Mouse (Mus musculus): Measurements from ENCODE around the gene Acsm1. TPM values are rescaled to one million over a fixed set of nuclear protein-coding genes. Genes with fewer than 3 reads are reported as not detected.

The Acsm1 gene
- total and polyA plus RNA-seq, 2 experiments from 2014 or later: 0.05 TPM; not detected in 1

DNA sequence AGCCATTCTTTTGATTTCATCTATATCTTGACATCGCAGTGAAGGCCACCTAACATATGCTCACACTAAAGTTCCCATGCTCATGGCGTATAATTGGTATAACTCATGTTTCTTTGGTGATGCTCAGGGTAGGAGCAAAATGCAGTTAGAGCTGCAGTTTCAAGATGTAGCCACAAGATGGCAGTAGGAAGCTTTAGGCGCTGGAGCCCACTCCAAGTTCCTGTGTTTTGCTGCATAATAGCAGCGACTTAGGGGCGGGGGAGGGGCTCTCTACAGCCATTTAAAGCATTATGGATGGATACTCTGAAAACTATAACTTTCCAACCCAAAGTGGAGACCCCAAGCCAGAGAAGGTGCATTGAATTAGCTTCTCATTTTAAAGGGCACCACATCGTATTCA lies 66.6 kb downstream of the Acsm1 start:
- TF ChIP-seq CTCF (IDR thresholded peaks at IDR 0.05; ENCODE audit: low read depth) (peak; percentile 78), EP300 (IDR thresholded peaks at IDR 0.05; ENCODE audit: low read depth) (no peak)
- H3K36me3 ChIP-seq (replicated peaks; ENCODE audit: control insufficient read depth, insufficient read depth, low read length): no peaks in the 10 kb centered on the region
- no peak overlapping the region for H3K4me2 ChIP-seq (ENCODE audit: low read depth, low read length)
- WGBS: 17% methylated on average over 6 of the region's 6 CpGs
- no peaks in the 10 kb centered on the region for H3K9me3 ChIP-seq (replicated peaks; ENCODE audit: control insufficient read depth, low read length)
- no peak overlapping the region for H3K27ac ChIP-seq (ENCODE audit: low read depth)
- DNase-seq (ENCODE audit: low spot score) (peak; percentile 47), ATAC-seq (ENCODE audit: insufficient read depth, low read depth) (no peak)
- H3K9ac ChIP-seq (replicated peaks; ENCODE audit: low read depth, low read length): no peak overlapping the region
- no peak overlapping the region for H3K4me3 ChIP-seq (ENCODE audit: low read depth, low read length)
- no peaks in the 10 kb centered on the region for H3K4me1 ChIP-seq (ENCODE audit: control insufficient read depth, insufficient read depth)
- H3K27me3 ChIP-seq (ENCODE audit: control insufficient read depth, insufficient read depth, low read length): no peaks in the 10 kb centered on the region

DNA sequence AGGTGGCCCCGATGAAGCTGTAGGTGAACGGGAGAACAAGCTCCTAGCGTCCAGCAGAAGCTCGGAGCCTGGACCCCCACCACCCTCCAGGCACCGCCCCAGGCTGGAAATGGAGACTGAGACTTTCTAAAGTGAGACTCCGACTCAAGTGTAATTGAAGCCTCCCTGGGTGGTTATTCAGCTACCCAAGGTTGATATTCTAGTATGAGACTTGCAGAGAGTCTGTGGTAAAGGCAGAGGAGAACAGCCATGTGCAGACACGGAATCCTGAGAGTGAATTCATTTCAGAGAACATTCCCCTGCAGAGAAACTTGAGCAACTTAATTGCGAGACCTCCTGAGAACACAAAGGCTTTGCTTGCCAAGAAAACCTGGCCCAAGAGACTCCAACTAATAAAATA lies 73.3 kb downstream of the Acsm1 start:
- Histone ChIP-seq H3K4me2 (ENCODE audit: low read depth, low read length) (no peak overlapping the region), H3K9ac (replicated peaks; ENCODE audit: low read depth, low read length) (no peak overlapping the region), H3K27me3 (ENCODE audit: control insufficient read depth, insufficient read depth, low read length) (no peaks in the 10 kb centered on the region), H3K36me3 (replicated peaks; ENCODE audit: control insufficient read depth, insufficient read depth, low read length) (no peaks in the 10 kb centered on the region), H3K4me3 (ENCODE audit: low read depth, low read length) (no peak overlapping the region), H3K4me1 (ENCODE audit: control insufficient read depth, insufficient read depth) (no peaks in the 10 kb centered on the region), H3K27ac (ENCODE audit: low read depth) (no peak overlapping the region), H3K9me3 (replicated peaks; ENCODE audit: control insufficient read depth, low read length) (no peaks in the 10 kb centered on the region)
- no peak for ATAC-seq (ENCODE audit: insufficient read depth, low read depth)
- TF ChIP-seq EP300 (IDR thresholded peaks at IDR 0.05; ENCODE audit: low read depth): no peak
- TF ChIP-seq CTCF (IDR thresholded peaks at IDR 0.05; ENCODE audit: low read depth): no peak
- no peak for DNase-seq (ENCODE audit: low spot score)
- 63% methylated on average over 8 of the region's 8 CpGs for WGBS

DNA sequence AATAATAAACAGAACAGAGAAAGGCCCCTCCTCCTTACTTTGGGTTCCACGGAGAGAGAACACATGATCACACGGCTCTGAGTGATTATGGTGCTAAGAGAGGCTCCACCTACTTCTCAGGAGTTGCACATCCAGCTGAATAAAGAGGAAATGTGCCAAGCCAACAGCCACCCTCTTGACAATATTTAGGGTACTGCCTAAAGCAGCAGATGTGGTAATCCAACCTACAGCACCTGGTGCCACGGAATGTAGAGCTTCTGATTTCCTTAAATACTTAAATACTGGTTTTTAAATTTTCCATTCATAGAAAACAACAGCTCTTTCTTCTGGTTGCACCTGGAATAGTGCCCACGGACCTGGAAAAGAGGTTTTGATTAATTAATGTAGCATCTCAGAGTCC lies 75.9 kb downstream of the Acsm1 start:
- 51% methylated on average over 4 of the region's 4 CpGs for WGBS
- ATAC-seq (ENCODE audit: insufficient read depth, low read depth) (no peak), DNase-seq (ENCODE audit: low spot score) (no peak)
- H3K4me2 ChIP-seq (ENCODE audit: low read depth, low read length): no peak overlapping the region
- no peaks in the 10 kb centered on the region for H3K27me3 ChIP-seq (ENCODE audit: control insufficient read depth, insufficient read depth, low read length)
- no peak overlapping the region for H3K9ac ChIP-seq (replicated peaks; ENCODE audit: low read depth, low read length)
- H3K27ac ChIP-seq (ENCODE audit: low read depth): no peak overlapping the region
- no peak overlapping the region for H3K4me3 ChIP-seq (ENCODE audit: low read depth, low read length)
- no peaks in the 10 kb centered on the region for H3K4me1 ChIP-seq (ENCODE audit: control insufficient read depth, insufficient read depth)
- no peaks in the 10 kb centered on the region for H3K9me3 ChIP-seq (replicated peaks; ENCODE audit: control insufficient read depth, low read length)
- no peaks in the 10 kb centered on the region for H3K36me3 ChIP-seq (replicated peaks; ENCODE audit: control insufficient read depth, insufficient read depth, low read length)
- no peak for TF ChIP-seq CTCF (IDR thresholded peaks at IDR 0.05; ENCODE audit: low read depth)

DNA sequence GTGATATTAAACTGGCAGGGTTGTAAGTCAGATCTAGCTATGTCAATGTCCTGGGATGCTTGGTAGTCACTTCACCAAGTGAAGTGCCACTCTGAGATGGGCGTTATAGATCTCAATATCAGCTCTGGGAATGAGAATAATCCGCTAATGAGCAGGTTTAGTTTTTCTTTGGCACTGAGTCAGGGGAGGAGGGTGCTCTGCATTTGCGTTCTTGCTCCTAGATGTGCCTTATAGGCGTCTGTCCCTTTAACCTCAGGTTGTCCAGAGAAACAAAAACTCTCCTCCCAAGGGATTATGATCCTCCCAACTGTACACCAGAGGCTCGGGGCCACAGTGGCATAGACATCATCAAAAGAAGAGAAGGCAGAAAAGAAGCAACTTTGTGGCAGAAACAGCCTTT lies 82.9 kb downstream of the Acsm1 start, which contains the start of gene Acsm4:
Gene Acsm4 (plus strand): TSS at position 301 of the 400 bp plus-strand sequence.
- Histone ChIP-seq H3K27me3 (ENCODE audit: control insufficient read depth, insufficient read depth, low read length) (no peaks in the 10 kb centered on the region), H3K4me3 (ENCODE audit: low read depth, low read length) (no peak within 1 kb of the TSS), H3K4me1 (ENCODE audit: control insufficient read depth, insufficient read depth) (no peaks in the 10 kb centered on the region), H3K9ac (replicated peaks; ENCODE audit: low read depth, low read length) (no peak within 1 kb of the TSS), H3K27ac (ENCODE audit: low read depth) (no peak within 1 kb of the TSS), H3K4me2 (ENCODE audit: low read depth, low read length) (no peak within 1 kb of the TSS), H3K9me3 (replicated peaks; ENCODE audit: control insufficient read depth, low read length) (no peaks in the 10 kb centered on the region), H3K36me3 (replicated peaks; ENCODE audit: control insufficient read depth, insufficient read depth, low read length) (no peaks in the 10 kb centered on the region)
- ATAC-seq (ENCODE audit: insufficient read depth, low read depth) (no peak), DNase-seq (ENCODE audit: low spot score) (no peak)
- TF ChIP-seq EP300 (IDR thresholded peaks at IDR 0.05; ENCODE audit: low read depth): no peak
- no peak for TF ChIP-seq CTCF (IDR thresholded peaks at IDR 0.05; ENCODE audit: low read depth)
- 63% methylated on average over 5 of the region's 5 CpGs for WGBS

DNA sequence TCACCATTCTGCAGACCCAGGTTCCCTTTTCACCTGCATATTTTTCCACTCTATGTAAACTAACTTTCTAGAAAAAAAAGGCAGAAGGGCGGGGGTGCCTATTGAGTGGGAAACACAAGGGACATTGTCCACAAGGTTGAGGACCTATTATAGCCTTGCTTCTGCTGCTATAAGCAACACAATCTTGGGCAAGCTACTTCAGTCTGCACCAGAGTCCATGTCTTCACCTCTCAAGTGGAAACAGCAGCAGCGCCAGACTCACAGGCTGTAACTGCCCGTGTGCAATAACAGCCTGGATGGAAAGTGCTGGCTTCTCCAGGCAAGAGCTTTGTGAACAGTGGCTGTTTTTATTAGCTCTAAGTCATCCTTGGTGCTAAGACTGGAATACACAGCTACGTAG lies 85.5 kb downstream of the Acsm1 start:
- no peak for ATAC-seq (ENCODE audit: insufficient read depth, low read depth)
- WGBS: 56% methylated on average over 4 of the region's 4 CpGs
- no peaks in the 10 kb centered on the region for H3K36me3 ChIP-seq (replicated peaks; ENCODE audit: control insufficient read depth, insufficient read depth, low read length)
- H3K4me3 ChIP-seq (ENCODE audit: low read depth, low read length): no peak overlapping the region
- H3K27me3 ChIP-seq (ENCODE audit: control insufficient read depth, insufficient read depth, low read length): no peaks in the 10 kb centered on the region
- H3K9ac ChIP-seq (replicated peaks; ENCODE audit: low read depth, low read length): no peak overlapping the region
- H3K4me2 ChIP-seq (ENCODE audit: low read depth, low read length): no peak overlapping the region
- H3K4me1 ChIP-seq (ENCODE audit: control insufficient read depth, insufficient read depth): no peaks in the 10 kb centered on the region
- no peak for TF ChIP-seq CTCF (IDR thresholded peaks at IDR 0.05; ENCODE audit: low read depth)
- no peak for TF ChIP-seq EP300 (IDR thresholded peaks at IDR 0.05; ENCODE audit: low read depth)
- no peaks in the 10 kb centered on the region for H3K9me3 ChIP-seq (replicated peaks; ENCODE audit: control insufficient read depth, low read length)
- no peak overlapping the region for H3K27ac ChIP-seq (ENCODE audit: low read depth)
- no peak for DNase-seq (ENCODE audit: low spot score)

DNA sequence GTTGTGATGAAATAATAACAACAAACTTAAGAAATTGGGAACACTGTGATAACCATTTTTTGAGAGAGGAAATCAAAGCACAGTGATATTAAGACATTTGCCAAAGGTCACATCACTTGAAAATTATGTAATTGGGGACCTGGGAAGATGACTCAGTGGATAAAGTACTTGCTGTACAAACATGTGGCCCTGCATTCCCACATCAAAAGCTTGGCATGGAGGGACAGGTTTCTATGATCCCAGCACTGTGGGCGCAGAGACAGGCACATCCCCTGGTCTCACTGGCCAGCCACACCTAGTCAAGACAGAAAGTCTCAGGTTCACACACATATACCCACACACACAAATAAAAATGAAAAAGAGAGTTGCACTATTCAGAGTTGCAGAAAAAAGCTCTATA lies 88.1 kb downstream of the Acsm1 start:
- Histone ChIP-seq H3K4me3 (ENCODE audit: low read depth, low read length) (no peak overlapping the region), H3K27ac (ENCODE audit: low read depth) (no peak overlapping the region), H3K9ac (replicated peaks; ENCODE audit: low read depth, low read length) (no peak overlapping the region), H3K4me1 (ENCODE audit: control insufficient read depth, insufficient read depth) (no peaks in the 10 kb centered on the region), H3K27me3 (ENCODE audit: control insufficient read depth, insufficient read depth, low read length) (no peaks in the 10 kb centered on the region), H3K9me3 (replicated peaks; ENCODE audit: control insufficient read depth, low read length) (no peaks in the 10 kb centered on the region), H3K36me3 (replicated peaks; ENCODE audit: control insufficient read depth, insufficient read depth, low read length) (no peaks in the 10 kb centered on the region), H3K4me2 (ENCODE audit: low read depth, low read length) (no peak overlapping the region)
- 57% methylated on average over 1 of the region's 1 CpGs for WGBS
- DNase-seq (ENCODE audit: low spot score): no peak
- ATAC-seq (ENCODE audit: insufficient read depth, low read depth): no peak
- TF ChIP-seq EP300 (IDR thresholded peaks at IDR 0.05; ENCODE audit: low read depth) (no peak), CTCF (IDR thresholded peaks at IDR 0.05; ENCODE audit: low read depth) (no peak)

Other genes with a start within 250 kb of the Acsm1 start
- gene Gp2, start 147.7 kb upstream of the Acsm1 start, total RNA-seq (2014; rRNA removed; ENCODE audit: low replicate concordance): not detected in 2 replicates
- 0.65 TPM in 1 of 2 replicates, not detected in the other for gene Gp2, start 147.7 kb upstream of the Acsm1 start, polyA plus RNA-seq (2015; fragmentation: Nextera tagmentation; extraction: Ambion mirVana)
- gene Umod, start 127.7 kb upstream of the Acsm1 start, total RNA-seq (2014; rRNA removed; ENCODE audit: low replicate concordance): not detected in 2 replicates
- not detected in 2 replicates for gene Umod, start 127.7 kb upstream of the Acsm1 start, polyA plus RNA-seq (2015; fragmentation: Nextera tagmentation; extraction: Ambion mirVana)
- gene Acsm5, start 87.6 kb upstream of the Acsm1 start, total RNA-seq (2014; rRNA removed; ENCODE audit: low replicate concordance): not detected in 2 replicates
- gene Acsm5, start 87.6 kb upstream of the Acsm1 start, polyA plus RNA-seq (2015; fragmentation: Nextera tagmentation; extraction: Ambion mirVana): not detected in 2 replicates
- gene Pdilt, start 83.5 kb upstream of the Acsm1 start, total RNA-seq (2014; rRNA removed; ENCODE audit: low replicate concordance): not detected in 2 replicates
- gene Pdilt, start 83.5 kb upstream of the Acsm1 start, polyA plus RNA-seq (2015; fragmentation: Nextera tagmentation; extraction: Ambion mirVana): not detected in 2 replicates
- not detected in 2 replicates for gene Acsm2, start 52.7 kb upstream of the Acsm1 start, total RNA-seq (2014; rRNA removed; ENCODE audit: low replicate concordance)
- gene Acsm2, start 52.7 kb upstream of the Acsm1 start, polyA plus RNA-seq (2015; fragmentation: Nextera tagmentation; extraction: Ambion mirVana): not detected in 2 replicates
- gene Acsm4, start 83.0 kb downstream of the Acsm1 start, total RNA-seq (2014; rRNA removed; ENCODE audit: low replicate concordance): not detected in 2 replicates
- not detected in 2 replicates for gene Acsm4, start 83.0 kb downstream of the Acsm1 start, polyA plus RNA-seq (2015; fragmentation: Nextera tagmentation; extraction: Ambion mirVana)
- 15.8 and 21.1 TPM in 2 replicates for gene Thumpd1, start 113.8 kb downstream of the Acsm1 start, total RNA-seq (2014; rRNA removed; ENCODE audit: low replicate concordance)
- 29.9 and 32.8 TPM in 2 replicates for gene Thumpd1, start 113.8 kb downstream of the Acsm1 start, polyA plus RNA-seq (2015; fragmentation: Nextera tagmentation; extraction: Ambion mirVana)
- gene Acsm3, start 153.9 kb downstream of the Acsm1 start, total RNA-seq (2014; rRNA removed; ENCODE audit: low replicate concordance): 0.08 TPM in 1 of 2 replicates, not detected in the other
- not detected in 2 replicates for gene Acsm3, start 153.9 kb downstream of the Acsm1 start, polyA plus RNA-seq (2015; fragmentation: Nextera tagmentation; extraction: Ambion mirVana)
- gene Rexo5, start 187.0 kb downstream of the Acsm1 start, total RNA-seq (2014; rRNA removed; ENCODE audit: low replicate concordance): 3.5 and 7.4 TPM in 2 replicates
- 4.1 and 4.5 TPM in 2 replicates for gene Rexo5, start 187.0 kb downstream of the Acsm1 start, polyA plus RNA-seq (2015; fragmentation: Nextera tagmentation; extraction: Ambion mirVana)
- 4.1 and 12.1 TPM in 2 replicates for gene Eri2, start 187.0 kb downstream of the Acsm1 start, total RNA-seq (2014; rRNA removed; ENCODE audit: low replicate concordance)
- 5.6 TPM in 2 replicates for gene Eri2, start 187.0 kb downstream of the Acsm1 start, polyA plus RNA-seq (2015; fragmentation: Nextera tagmentation; extraction: Ambion mirVana)

All from heart, postnatal 0 days (tissue).